Mouse (Mus musculus): ENCODE measurements around the gene Epha4. TPM values are rescaled to one million over a fixed set of nuclear protein-coding genes. Genes with fewer than 3 reads are reported as not detected.

The Epha4 gene
- polyA plus RNA-seq, 1 experiment from 2014 or later = 36.8 TPM

DNA sequence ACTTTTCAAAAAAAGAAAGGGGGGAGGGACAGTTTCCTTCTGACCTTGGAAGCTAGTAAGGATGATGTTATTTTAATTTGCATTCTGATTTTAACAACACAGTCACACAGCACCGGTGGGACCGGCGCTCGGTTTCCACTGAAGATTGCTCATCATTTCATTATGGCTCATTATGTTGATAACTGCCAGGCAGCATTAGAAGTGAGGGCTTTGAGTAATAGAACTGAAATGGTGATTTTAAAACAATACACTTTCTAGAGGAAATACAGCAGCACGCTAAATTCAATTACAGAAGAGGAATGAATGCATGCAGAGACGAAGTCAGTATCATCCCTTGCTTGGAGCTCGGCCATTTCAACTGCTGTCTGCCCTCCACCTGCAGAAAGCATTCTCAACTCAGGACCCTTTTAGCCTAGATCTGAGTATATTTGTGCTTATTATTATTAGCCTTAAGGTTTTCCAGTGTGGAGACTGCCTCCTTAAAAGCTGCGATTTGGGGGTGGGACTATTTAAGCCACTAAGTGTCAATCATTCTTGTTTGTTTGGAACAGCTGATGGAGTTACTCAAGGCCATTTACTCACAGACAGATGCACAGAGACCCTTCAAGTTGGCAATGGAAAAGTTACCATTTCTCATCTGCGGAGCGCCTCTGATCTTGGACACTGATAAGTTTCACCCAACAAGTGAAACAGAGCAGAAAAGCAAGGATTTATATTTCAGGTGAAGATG is 76.8 kb downstream of the Epha4 start:
- H3K27me3 ChIP-seq (replicated peaks) = no peaks in the 10 kb centered on the region
- WGBS = 61% methylated on average over 10 of the region's 10 CpGs
- H3K36me3 ChIP-seq = no peaks in the 10 kb centered on the region
- no peak overlapping the region for H3K9ac ChIP-seq (replicated peaks)
- no peaks in the 10 kb centered on the region for H3K9me3 ChIP-seq (replicated peaks)
- H3K4me3 ChIP-seq (replicated peaks) = no peak overlapping the region
- no peak overlapping the region for H3K4me2 ChIP-seq
- no peak for ATAC-seq (ENCODE audit: low FRiP score)
- H3K27ac ChIP-seq (replicated peaks) = no peak overlapping the region
- peaks cover 49% of the 10 kb centered on the region for H3K4me1 ChIP-seq

- no peak overlapping the region for H3K4me3 ChIP-seq (replicated peaks)
- H3K36me3 ChIP-seq = no peaks in the 10 kb centered on the region
- no peak overlapping the region; the same call in 1 of the 2 replicates for H3K27ac ChIP-seq (replicated peaks)
- H3K4me1 ChIP-seq = peaks cover 33% of the 10 kb centered on the region
- H3K9ac ChIP-seq (replicated peaks) = no peak overlapping the region
- no peaks in the 10 kb centered on the region for H3K9me3 ChIP-seq (replicated peaks)
- ATAC-seq (ENCODE audit: low FRiP score) = no peak
- no peaks in the 10 kb centered on the region for H3K27me3 ChIP-seq (replicated peaks)
- H3K4me2 ChIP-seq = no peak overlapping the region
- WGBS = 12% methylated on average over 4 of the region's 4 CpGs
These were observed 79.8 kb downstream of the Epha4 start for GRCm38 (mm10) chr1:77435045-77435444.

- H3K4me2 ChIP-seq = no peak overlapping the region
- H3K27ac ChIP-seq (replicated peaks) = no peak overlapping the region
- H3K9me3 ChIP-seq (replicated peaks) = no peaks in the 10 kb centered on the region
- no peak overlapping the region for H3K9ac ChIP-seq (replicated peaks)
- H3K4me3 ChIP-seq (replicated peaks) = no peak overlapping the region
- no peaks in the 10 kb centered on the region for H3K36me3 ChIP-seq
- WGBS = 90% methylated on average over 3 of the region's 3 CpGs
- peaks cover 36% of the 10 kb centered on the region for H3K4me1 ChIP-seq
- no peak for ATAC-seq (ENCODE audit: low FRiP score)
- H3K27me3 ChIP-seq (replicated peaks) = no peaks in the 10 kb centered on the region
These were observed 81.7 kb downstream of the Epha4 start for GRCm38 (mm10) chr1:77433148-77433547.

DNA sequence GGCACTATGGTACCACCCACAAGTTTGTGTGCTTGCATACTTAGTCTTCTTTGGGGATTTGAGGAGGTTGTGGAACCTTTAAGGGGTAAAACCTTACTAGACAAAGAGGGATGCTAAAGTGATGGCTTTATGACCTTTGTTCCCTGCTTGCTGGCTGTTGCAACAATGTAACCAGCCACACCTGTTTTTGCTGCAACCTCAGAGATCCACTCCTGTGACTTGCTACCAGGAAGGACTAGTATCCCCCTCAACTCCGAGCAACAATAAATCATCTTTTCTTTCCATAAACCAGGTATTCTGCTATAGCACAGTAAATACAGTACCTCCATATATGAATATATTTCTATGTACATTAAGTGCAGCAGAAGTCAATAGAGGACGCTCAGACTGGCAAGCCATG is 82.4 kb downstream of the Epha4 start:
- H3K27me3 ChIP-seq (replicated peaks) = no peaks in the 10 kb centered on the region
- WGBS = 88% methylated on average over 2 of the region's 2 CpGs
- no peak overlapping the region for H3K4me3 ChIP-seq (replicated peaks)
- H3K9me3 ChIP-seq (replicated peaks) = no peaks in the 10 kb centered on the region
- H3K4me1 ChIP-seq = peaks cover 33% of the 10 kb centered on the region
- no peak for ATAC-seq (ENCODE audit: low FRiP score)
- no peaks in the 10 kb centered on the region for H3K36me3 ChIP-seq
- no peak overlapping the region for H3K4me2 ChIP-seq
- no peak overlapping the region for H3K9ac ChIP-seq (replicated peaks)
- H3K27ac ChIP-seq (replicated peaks) = no peak overlapping the region

GRCm38 (mm10) chr1:77429174-77429573 is 85.7 kb downstream of the Epha4 start:
- Histone ChIP-seq H3K4me3 (replicated peaks) (no peak overlapping the region), H3K27ac (replicated peaks) (peak overlapping the region; percentile 42), H3K36me3 (no peaks in the 10 kb centered on the region), H3K9me3 (replicated peaks) (no peaks in the 10 kb centered on the region), H3K9ac (replicated peaks) (no peak overlapping the region), H3K4me1 (peaks cover 13% of the 10 kb centered on the region; the same call in 1 of the 2 replicates), H3K4me2 (no peak overlapping the region), H3K27me3 (replicated peaks) (no peaks in the 10 kb centered on the region)
- peak; percentile 56 for ATAC-seq (ENCODE audit: low FRiP score)
- 33% methylated on average over 6 of the region's 6 CpGs for WGBS

- no peaks in the 10 kb centered on the region for H3K36me3 ChIP-seq
- H3K9me3 ChIP-seq (replicated peaks) = no peaks in the 10 kb centered on the region
- no peak overlapping the region for H3K27ac ChIP-seq (replicated peaks)
- no peak for ATAC-seq (ENCODE audit: low FRiP score)
- no peak overlapping the region for H3K9ac ChIP-seq (replicated peaks)
- H3K4me3 ChIP-seq (replicated peaks) = no peak overlapping the region
- no peaks in the 10 kb centered on the region for H3K27me3 ChIP-seq (replicated peaks)
- WGBS = 64% methylated on average over 6 of the region's 6 CpGs
- H3K4me1 ChIP-seq = peaks cover 15% of the 10 kb centered on the region; the same call in 1 of the 2 replicates
- H3K4me2 ChIP-seq = no peak overlapping the region
These were observed 87.9 kb downstream of the Epha4 start for GRCm38 (mm10) chr1:77426956-77427355.

- ATAC-seq (ENCODE audit: low FRiP score) = no peak
- H3K4me1 ChIP-seq = peaks cover 15% of the 10 kb centered on the region; the same call in 1 of the 2 replicates
- no peak overlapping the region for H3K27ac ChIP-seq (replicated peaks)
- H3K9me3 ChIP-seq (replicated peaks) = no peaks in the 10 kb centered on the region
- no peak overlapping the region for H3K9ac ChIP-seq (replicated peaks)
- H3K27me3 ChIP-seq (replicated peaks) = no peaks in the 10 kb centered on the region
- H3K4me3 ChIP-seq (replicated peaks) = no peak overlapping the region
- H3K36me3 ChIP-seq = no peaks in the 10 kb centered on the region
- 89% methylated on average over 3 of the region's 3 CpGs for WGBS
- H3K4me2 ChIP-seq = no peak overlapping the region
These were observed 89.7 kb downstream of the Epha4 start for GRCm38 (mm10) chr1:77425171-77425570.

DNA sequence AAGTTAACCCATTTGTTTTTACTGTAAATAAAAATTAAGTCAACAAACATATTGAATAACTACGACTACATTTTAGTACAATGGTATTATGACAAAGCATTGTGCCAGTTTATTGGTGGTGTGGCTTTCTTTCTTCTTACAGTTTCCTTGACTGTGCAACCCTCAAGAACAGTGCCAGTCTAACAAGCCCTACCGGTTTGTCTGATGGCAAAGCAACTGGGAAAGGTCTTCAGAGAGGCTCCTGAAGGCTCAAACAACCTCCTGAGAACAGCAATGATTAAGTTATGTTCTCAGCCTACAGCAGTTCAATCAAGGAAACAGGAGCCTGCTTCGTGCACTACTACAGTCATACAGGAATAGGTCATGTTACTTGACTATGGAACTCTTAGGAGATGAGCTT is 93.8 kb downstream of the Epha4 start:
- Histone ChIP-seq H3K27me3 (replicated peaks) (no peaks in the 10 kb centered on the region), H3K36me3 (no peaks in the 10 kb centered on the region), H3K4me2 (no peak overlapping the region), H3K4me1 (peaks cover 18% of the 10 kb centered on the region; the same call in 1 of the 2 replicates), H3K9me3 (replicated peaks) (no peaks in the 10 kb centered on the region), H3K4me3 (replicated peaks) (no peak overlapping the region), H3K9ac (replicated peaks) (no peak overlapping the region), H3K27ac (replicated peaks) (no peak overlapping the region)
- no peak for ATAC-seq (ENCODE audit: low FRiP score)
- WGBS = 79% methylated on average over 3 of the region's 3 CpGs

GRCm38 (mm10) chr1:77420348-77420747 is 94.5 kb downstream of the Epha4 start:
- no peak for ATAC-seq (ENCODE audit: low FRiP score)
- Histone ChIP-seq H3K4me2 (no peak overlapping the region), H3K9me3 (replicated peaks) (no peaks in the 10 kb centered on the region), H3K4me3 (replicated peaks) (no peak overlapping the region), H3K9ac (replicated peaks) (no peak overlapping the region), H3K36me3 (no peaks in the 10 kb centered on the region), H3K27me3 (replicated peaks) (no peaks in the 10 kb centered on the region), H3K27ac (replicated peaks) (no peak overlapping the region), H3K4me1 (peaks cover 21% of the 10 kb centered on the region; the same call in 1 of the 2 replicates)
- 58% methylated on average over 2 of the region's 2 CpGs for WGBS

GRCm38 (mm10) chr1:77416872-77417271 is 98.0 kb downstream of the Epha4 start:
- H3K36me3 ChIP-seq = no peaks in the 10 kb centered on the region
- no peak overlapping the region for H3K9ac ChIP-seq (replicated peaks)
- H3K4me3 ChIP-seq (replicated peaks) = no peak overlapping the region
- no peak for ATAC-seq (ENCODE audit: low FRiP score)
- H3K9me3 ChIP-seq (replicated peaks) = no peaks in the 10 kb centered on the region
- no peak overlapping the region for H3K4me2 ChIP-seq
- H3K27me3 ChIP-seq (replicated peaks) = no peaks in the 10 kb centered on the region
- H3K4me1 ChIP-seq = peaks cover 27% of the 10 kb centered on the region
- 30% methylated on average over 4 of the region's 4 CpGs for WGBS
- H3K27ac ChIP-seq (replicated peaks) = no peak overlapping the region

DNA sequence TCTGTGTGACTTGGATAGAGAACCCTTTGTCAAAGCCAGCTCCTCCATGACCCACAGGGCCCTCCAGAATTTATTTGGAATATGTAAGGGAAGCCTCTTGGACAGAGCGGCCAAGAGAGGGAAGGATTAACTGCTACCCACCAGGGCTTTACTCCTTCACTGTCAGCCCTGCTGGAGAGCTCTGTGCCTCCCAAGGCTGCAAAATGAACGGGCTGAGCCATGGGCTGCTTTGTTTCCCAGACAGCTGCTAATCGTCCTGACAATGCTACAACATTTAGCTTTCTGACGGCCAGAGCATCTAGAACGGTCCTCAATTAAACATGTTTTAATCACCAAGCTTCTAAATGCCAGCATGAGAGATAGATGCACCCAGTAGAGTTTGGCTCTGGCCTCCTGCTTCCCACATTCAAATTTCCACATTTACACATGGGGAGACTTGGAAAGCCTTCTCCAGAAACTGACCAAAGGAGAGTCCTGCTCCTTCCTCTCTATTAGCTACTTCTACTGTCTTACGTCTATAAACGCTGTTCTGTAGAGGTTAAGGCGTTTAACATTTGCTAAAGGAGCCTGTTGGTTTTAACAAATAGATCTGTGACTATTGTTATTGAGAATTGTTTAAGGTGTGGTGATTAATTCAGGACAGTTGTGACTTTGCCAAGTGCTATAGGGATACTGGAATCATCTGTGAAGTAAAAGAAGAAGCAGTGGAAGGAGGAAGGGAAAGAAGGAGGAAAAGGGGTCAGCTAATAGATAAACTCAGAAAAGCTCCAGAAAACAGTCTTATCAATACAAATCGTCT is 101.8 kb downstream of the Epha4 start:
- H3K4me1 ChIP-seq = peaks cover 32% of the 10 kb centered on the region
- H3K27me3 ChIP-seq (replicated peaks) = no peaks in the 10 kb centered on the region
- no peak overlapping the region for H3K4me3 ChIP-seq (replicated peaks)
- WGBS = 43% methylated on average over 9 of the region's 9 CpGs
- H3K36me3 ChIP-seq = no peaks in the 10 kb centered on the region
- H3K27ac ChIP-seq (replicated peaks) = no peak overlapping the region
- ATAC-seq (ENCODE audit: low FRiP score) = no peak
- H3K9ac ChIP-seq (replicated peaks) = no peak overlapping the region
- H3K9me3 ChIP-seq (replicated peaks) = no peaks in the 10 kb centered on the region
- H3K4me2 ChIP-seq = no peak overlapping the region

DNA sequence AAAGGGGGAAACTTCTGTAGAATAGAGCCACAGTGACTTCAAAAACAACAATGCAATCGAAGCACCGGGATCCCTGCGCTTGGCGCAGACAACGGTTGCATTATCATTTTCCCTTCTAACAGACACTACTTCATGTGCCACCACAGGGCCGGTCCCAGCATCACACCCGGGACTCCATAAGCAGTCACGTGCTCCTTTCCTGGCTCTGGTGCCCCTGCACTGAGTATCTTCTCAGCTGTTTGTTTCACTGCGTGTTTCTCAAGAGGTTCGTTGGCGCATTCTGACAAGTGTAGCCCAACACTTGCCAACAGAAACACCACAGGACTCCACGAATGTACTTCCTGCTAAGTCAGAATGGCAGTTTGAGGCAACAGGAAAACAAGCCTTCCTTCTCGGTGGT is 102.6 kb downstream of the Epha4 start:
- Histone ChIP-seq H3K27me3 (replicated peaks) (no peaks in the 10 kb centered on the region), H3K4me3 (replicated peaks) (no peak overlapping the region), H3K9ac (replicated peaks) (no peak overlapping the region), H3K36me3 (no peaks in the 10 kb centered on the region), H3K9me3 (replicated peaks) (no peaks in the 10 kb centered on the region), H3K27ac (replicated peaks) (no peak overlapping the region), H3K4me2 (no peak overlapping the region), H3K4me1 (peaks cover 38% of the 10 kb centered on the region)
- 76% methylated on average over 13 of the region's 13 CpGs for WGBS
- ATAC-seq (ENCODE audit: low FRiP score) = no peak
